Mouse (Mus musculus) right cerebral cortex, adult 2 months (tissue): ENCODE data around the gene Fibcd1.

Experiments used
- DNase-seq, 2 experiments: peaks; one replicate each; pipeline ENCODE4 v3.0.0; 2021 to 2022; ENCODE audit warnings: low spot score in 2 of 2

Gene Fibcd1

GRCm38 (mm10) chr2:31769631-31770111 lies 76.1 kb downstream of the Fibcd1 start:
- no peak for DNase-seq

GRCm38 (mm10) chr2:31769115-31769514 lies 76.7 kb downstream of the Fibcd1 start:
- DNase-seq, result no peak

- no peak for DNase-seq
These were observed 78.0 kb downstream of the Fibcd1 start for GRCm38 (mm10) chr2:31767815-31768214.

GRCm38 (mm10) chr2:31767104-31767503 lies 78.7 kb downstream of the Fibcd1 start:
- no peak for DNase-seq
